Mouse (Mus musculus) liver, adult 2 months (tissue): ENCODE data around the gene Idh2.

Experiments used
- CTCF ChIP-seq: fragments of 200-500 bp; IDR thresholded peaks from 2 replicates; pipeline ENCODE4 v1.5.1; 2011; ENCODE audit warnings: low read depth, low read length, control low read depth
- POLR2A ChIP-seq: fragments of 200-500 bp; IDR thresholded peaks from 2 replicates; pipeline ENCODE4 v1.6.1; 2011; ENCODE audit warnings: low read length, control low read depth; ENCODE audit not compliant: insufficient read depth; ENCODE audit errors: extremely low read depth

GRCm38 (mm10) chr7:80063902-80064736 lies 51.1 kb downstream of the Idh2 start:
- TF ChIP-seq CTCF (no peak), POLR2A (no peak)
